Mouse (Mus musculus) lung, adult 2 months (tissue): ENCODE measurements around the gene Myh3.
A peak's percentile ranks its signal among the peaks of the same experiment; 100 is the strongest.

Experiments used
- CTCF ChIP-seq: fragments of 200-500 bp; IDR thresholded peaks from 2 replicates; pipeline ENCODE4 v1.5.1; 2011; ENCODE audit warnings: mild to moderate bottlenecking, low read length, control low read depth; ENCODE audit not compliant: insufficient read depth
- POLR2A ChIP-seq: fragments of 200-500 bp; IDR thresholded peaks from 2 replicates; pipeline ENCODE4 v1.6.1; 2011; ENCODE audit warnings: low read depth, mild to moderate bottlenecking, control low read depth, low read length, borderline replicate concordance; ENCODE audit errors: extremely low read depth

GRCm38 (mm10) chr11:67112851-67113202 lies 34.7 kb downstream of the Myh3 start:
- TF ChIP-seq POLR2A (no peak), CTCF (peak; percentile 81)
